Mouse (Mus musculus): ENCODE measurements at regions not wholly inside any gene's neighbourhood (a gene's known extent, or its start where the extent isn't known, plus 50 kb on each side); places are given as distances from the start of the nearest gene placed in this dataset.

- DNase-seq (ENCODE audit: extremely low spot score in 1 of 2, low spot score in 1 of 2): no peak
Observed at GRCm38 (mm10) chr2:53850815-53851528, 234.4 kb downstream of the Rprm start.

Data from frontal cortex, adult 2 months (tissue).